Mouse (Mus musculus) limb, embryonic 15.5 days (tissue): ENCODE measurements around the gene Gm20388. TPM values are rescaled to one million over a fixed set of nuclear protein-coding genes. Genes with fewer than 3 reads are reported as not detected.

ENCODE experiments used
- ATAC-seq: fragments of 200-750 bp; cut with Nextera tagmentation; 2 replicates; pipeline ENCODE4 v1.8.0; 2017; ENCODE audit warnings: low read depth, moderate TSS enrichment; ENCODE audit not compliant: insufficient number of reproducible peaks, low FRiP score, low TSS enrichment
- H3K27ac ChIP-seq: fragments of 300-500 bp; sonication (generic); 2 replicates; pipeline ENCODE4 v1.5.1; 2015; ENCODE audit warnings: moderate library complexity, mild to moderate bottlenecking, inconsistent platforms
- H3K27me3 ChIP-seq: fragments of 300-500 bp; sonication (generic); 2 replicates; pipeline ENCODE4 v1.6.1; 2015; ENCODE audit warnings: inconsistent platforms
- H3K36me3 ChIP-seq: fragments of 300-500 bp; sonication (generic); 2 replicates; pipeline ENCODE4 v1.6.1; 2015; ENCODE audit warnings: inconsistent platforms
- H3K4me1 ChIP-seq: fragments of 300-500 bp; sonication (generic); 2 replicates; pipeline ENCODE4 v1.6.1; 2015; ENCODE audit warnings: inconsistent platforms
- H3K4me2 ChIP-seq: fragments of 300-500 bp; sonication (generic); 2 replicates; pipeline ENCODE4 v1.6.1; 2015; ENCODE audit warnings: mild to moderate bottlenecking, inconsistent platforms
- H3K4me3 ChIP-seq: fragments of 300-500 bp; sonication (generic); 2 replicates; pipeline ENCODE4 v1.5.1; 2015; ENCODE audit warnings: mild to moderate bottlenecking, inconsistent platforms
- H3K9ac ChIP-seq: fragments of 300-500 bp; sonication (generic); 2 replicates; pipeline ENCODE4 v1.6.1; 2015; ENCODE audit warnings: inconsistent platforms
- H3K9me3 ChIP-seq: fragments of 300-500 bp; sonication (generic); 2 replicates; pipeline ENCODE4 v1.6.1; 2016; ENCODE audit warnings: inconsistent platforms
- WGBS: fragments of 180-500 bp; shearing (Covaris S2); methylation state at CpG from one replicate; pipeline ENCODE4 v1.1.7; 2015; 5-methylcytosine and 5-hydroxymethylcytosine counted together
- polyA plus RNA-seq: library from polyadenylated mRNA; unstranded; fragments of >200 nt; fragmentation: Nextera tagmentation; extraction: Ambion mirVana; gene quantifications from 2 replicates; pipeline ENCODE4 v1.2.1, GENCODE M21; 2015

Gm20388 gene
- polyA plus RNA-seq, 1 experiment from 2014 or later = 4.9 TPM

- Histone ChIP-seq H3K9ac (no peak overlapping the region), H3K27me3 (0 out of 2 replicates have a peak, but pooled peaks cover 10% of the 10 kb centered on the region), H3K36me3 (no peaks in the 10 kb centered on the region), H3K4me2 (no peak overlapping the region), H3K4me1 (peaks cover 13% of the 10 kb centered on the region), H3K27ac (no peak overlapping the region), H3K9me3 (no peaks in the 10 kb centered on the region), H3K4me3 (no peak overlapping the region)
- ATAC-seq = no peak
- WGBS = 86% methylated on average over 4 of the region's 4 CpGs
Measured at GRCm38 (mm10) chr8:120863683-120864082, 953.0 kb downstream of the Gm20388 start.

- H3K27me3 ChIP-seq = 0 out of 2 replicates have a peak, but pooled peaks cover 6% of the 10 kb centered on the region
- H3K4me1 ChIP-seq = no peaks in the 10 kb centered on the region
- no peaks in the 10 kb centered on the region for H3K9me3 ChIP-seq
- H3K9ac ChIP-seq = no peak overlapping the region
- H3K27ac ChIP-seq = no peak overlapping the region
- no peak for ATAC-seq
- WGBS = 42% methylated on average over 6 of the region's 6 CpGs
- H3K4me2 ChIP-seq = no peak overlapping the region
- H3K36me3 ChIP-seq = no peaks in the 10 kb centered on the region
- no peak overlapping the region for H3K4me3 ChIP-seq
Measured at GRCm38 (mm10) chr8:120867386-120867785, 956.7 kb downstream of the Gm20388 start.

GRCm38 (mm10) chr8:120872661-120873060 lies 962.0 kb downstream of the Gm20388 start:
- Histone ChIP-seq H3K27me3 (peaks cover 26% of the 10 kb centered on the region), H3K9me3 (no peaks in the 10 kb centered on the region), H3K27ac (no peak overlapping the region), H3K4me1 (no peaks in the 10 kb centered on the region), H3K4me3 (no peak overlapping the region), H3K36me3 (no peaks in the 10 kb centered on the region), H3K4me2 (no peak overlapping the region), H3K9ac (no peak overlapping the region)
- no peak for ATAC-seq
- 67% methylated on average over 6 of the region's 6 CpGs for WGBS

GRCm38 (mm10) chr8:120876010-120876918 lies 965.6 kb downstream of the Gm20388 start:
- H3K36me3 ChIP-seq = no peaks in the 10 kb centered on the region
- no peak overlapping the region for H3K4me2 ChIP-seq
- H3K4me1 ChIP-seq = no peaks in the 10 kb centered on the region
- H3K27me3 ChIP-seq = peaks cover 52% of the 10 kb centered on the region
- H3K9me3 ChIP-seq = no peaks in the 10 kb centered on the region
- H3K4me3 ChIP-seq = no peak overlapping the region
- no peak overlapping the region for H3K9ac ChIP-seq
- no peak overlapping the region for H3K27ac ChIP-seq
- no peak for ATAC-seq
- 73% methylated on average over 24 of the region's 24 CpGs for WGBS

GRCm38 (mm10) chr8:120877005-120877404 lies 966.4 kb downstream of the Gm20388 start:
- no peaks in the 10 kb centered on the region for H3K9me3 ChIP-seq
- H3K4me1 ChIP-seq = no peaks in the 10 kb centered on the region
- no peak overlapping the region for H3K27ac ChIP-seq
- H3K27me3 ChIP-seq = peaks cover 60% of the 10 kb centered on the region
- ATAC-seq = no peak
- H3K4me2 ChIP-seq = no peak overlapping the region
- H3K4me3 ChIP-seq = no peak overlapping the region
- no peak overlapping the region for H3K9ac ChIP-seq
- 75% methylated on average over 7 of the region's 7 CpGs for WGBS
- no peaks in the 10 kb centered on the region for H3K36me3 ChIP-seq

GRCm38 (mm10) chr8:120879928-120880327 lies 969.3 kb downstream of the Gm20388 start:
- H3K27ac ChIP-seq = no peak overlapping the region
- no peak overlapping the region for H3K4me2 ChIP-seq
- H3K36me3 ChIP-seq = no peaks in the 10 kb centered on the region
- peaks cover 81% of the 10 kb centered on the region for H3K27me3 ChIP-seq
- no peak for ATAC-seq
- H3K4me3 ChIP-seq = no peak overlapping the region
- H3K9me3 ChIP-seq = no peaks in the 10 kb centered on the region
- H3K4me1 ChIP-seq = no peaks in the 10 kb centered on the region
- WGBS = 49% methylated on average over 6 of the region's 6 CpGs
- no peak overlapping the region for H3K9ac ChIP-seq

- no peak for ATAC-seq
- Histone ChIP-seq H3K9me3 (no peaks in the 10 kb centered on the region), H3K4me1 (no peaks in the 10 kb centered on the region), H3K4me3 (no peak overlapping the region), H3K4me2 (no peak overlapping the region), H3K27me3 (peaks cover 89% of the 10 kb centered on the region), H3K9ac (no peak overlapping the region), H3K36me3 (no peaks in the 10 kb centered on the region), H3K27ac (no peak overlapping the region)
- WGBS = 73% methylated on average over 10 of the region's 10 CpGs
Measured at GRCm38 (mm10) chr8:120881634-120882033, 971.0 kb downstream of the Gm20388 start.

- H3K4me2 ChIP-seq = no peak overlapping the region
- no peaks in the 10 kb centered on the region for H3K9me3 ChIP-seq
- H3K27me3 ChIP-seq = peaks cover 89% of the 10 kb centered on the region
- no peak for ATAC-seq
- H3K4me3 ChIP-seq = no peak overlapping the region
- WGBS = 18% methylated on average over 13 of the region's 13 CpGs
- no peak overlapping the region for H3K27ac ChIP-seq
- no peak overlapping the region for H3K9ac ChIP-seq
- no peaks in the 10 kb centered on the region for H3K4me1 ChIP-seq
- H3K36me3 ChIP-seq = no peaks in the 10 kb centered on the region
Measured at GRCm38 (mm10) chr8:120882657-120883056, 972.0 kb downstream of the Gm20388 start.

- no peak overlapping the region for H3K27ac ChIP-seq
Measured at GRCm38 (mm10) chr8:120883369-120883768, 972.7 kb downstream of the Gm20388 start.

GRCm38 (mm10) chr8:120883853-120884252 lies 973.2 kb downstream of the Gm20388 start:
- H3K9ac ChIP-seq = no peak overlapping the region
- no peak for ATAC-seq
- H3K36me3 ChIP-seq = no peaks in the 10 kb centered on the region
- no peak overlapping the region for H3K4me2 ChIP-seq
- H3K27me3 ChIP-seq = peaks cover 92% of the 10 kb centered on the region
- H3K4me1 ChIP-seq = no peaks in the 10 kb centered on the region
- H3K4me3 ChIP-seq = no peak overlapping the region
- H3K27ac ChIP-seq = no peak overlapping the region
- H3K9me3 ChIP-seq = no peaks in the 10 kb centered on the region
- 6% methylated on average over 15 of the region's 15 CpGs for WGBS

More at GRCm38 (mm10) chr8:120883369-120883768, 972.7 kb downstream of the Gm20388 start:
- no peak overlapping the region for H3K4me3 ChIP-seq
- no peak overlapping the region for H3K9ac ChIP-seq
- H3K36me3 ChIP-seq = no peaks in the 10 kb centered on the region
- WGBS = 1% methylated on average over 25 of the region's 25 CpGs
- H3K27me3 ChIP-seq = peaks cover 89% of the 10 kb centered on the region
- H3K4me1 ChIP-seq = no peaks in the 10 kb centered on the region
- H3K9me3 ChIP-seq = no peaks in the 10 kb centered on the region
- no peak for ATAC-seq
- H3K4me2 ChIP-seq = no peak overlapping the region

- Histone ChIP-seq H3K36me3 (no peaks in the 10 kb centered on the region), H3K9ac (no peak overlapping the region), H3K4me2 (no peak overlapping the region), H3K27me3 (peaks cover 97% of the 10 kb centered on the region), H3K4me1 (no peaks in the 10 kb centered on the region), H3K9me3 (no peaks in the 10 kb centered on the region), H3K27ac (no peak overlapping the region), H3K4me3 (no peak overlapping the region)
- 4% methylated on average over 13 of the region's 13 CpGs for WGBS
- ATAC-seq = no peak
Measured at GRCm38 (mm10) chr8:120884881-120885280, 974.2 kb downstream of the Gm20388 start.

GRCm38 (mm10) chr8:120887254-120887653 lies 976.6 kb downstream of the Gm20388 start:
- 1% methylated on average over 10 of the region's 10 CpGs for whole genome bisulfite sequencing
- Histone ChIP-seq H3K4me2 (no peak overlapping the region), H3K9ac (no peak overlapping the region), H3K4me1 (0 out of 2 replicates have a peak, but pooled peaks cover 4% of the 10 kb centered on the region), H3K9me3 (no peaks in the 10 kb centered on the region), H3K36me3 (no peaks in the 10 kb centered on the region), H3K27ac (no peak overlapping the region), H3K4me3 (no peak overlapping the region), H3K27me3 (peaks cover 94% of the 10 kb centered on the region)
- ATAC-seq = no peak
